Mouse (Mus musculus): ENCODE data around the gene Gp1ba. TPM values are rescaled to one million over a fixed set of nuclear protein-coding genes. Genes with fewer than 3 reads are reported as not detected.

Gp1ba gene
- total RNA-seq, 2 experiments from 2014 or later = not detected

GRCm38 (mm10) chr11:70652884-70653344, 14.0 kb downstream of the Gp1ba start:
- no peak for DNase-seq (ENCODE audit: low spot score in 2 of 2)

DNA sequence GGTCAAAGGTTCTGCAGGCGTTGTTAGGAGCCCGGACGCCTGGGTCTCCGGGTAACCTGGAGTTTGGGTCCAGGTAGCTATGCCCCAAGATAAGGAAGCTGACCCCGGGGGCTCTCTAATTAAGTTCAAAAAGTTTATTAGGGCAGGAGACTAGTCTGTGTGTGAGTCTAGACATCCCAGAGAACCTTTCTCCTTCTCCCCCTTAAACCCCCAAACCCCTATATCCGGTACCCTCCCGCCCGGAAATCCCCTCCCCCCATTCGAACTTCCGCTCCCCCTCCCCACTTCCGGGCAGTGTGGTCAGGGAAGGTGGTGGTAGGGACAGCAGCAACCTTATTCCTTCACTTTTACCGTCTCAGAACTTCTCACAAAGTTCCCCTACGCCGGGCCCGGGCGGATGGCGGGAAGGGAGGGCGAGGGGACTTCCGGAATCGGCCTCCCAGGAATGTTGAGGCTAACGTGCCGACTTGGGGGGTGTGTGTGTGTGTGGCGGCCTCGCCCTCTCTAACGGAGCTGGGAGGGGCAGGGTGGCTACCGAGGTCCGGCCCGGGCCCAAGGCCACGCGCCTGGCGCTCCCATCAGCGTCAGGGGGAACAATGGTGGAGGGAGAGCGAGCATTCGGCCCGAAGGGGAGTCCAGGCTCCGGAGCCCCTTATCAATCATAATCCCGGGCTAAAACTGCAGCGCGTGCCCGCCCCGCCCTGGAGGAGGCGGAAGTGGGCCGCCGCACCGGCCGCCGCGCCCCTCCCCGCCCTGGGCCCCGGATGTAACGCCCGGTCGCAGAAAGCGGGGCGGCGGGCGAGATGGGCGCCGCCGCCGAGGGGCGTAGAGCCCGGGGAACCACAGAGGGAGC, 14.6 kb downstream of the Gp1ba start:
- DNase-seq (ENCODE audit: low spot score in 2 of 2) = peak; percentile 59 to 66

DNA sequence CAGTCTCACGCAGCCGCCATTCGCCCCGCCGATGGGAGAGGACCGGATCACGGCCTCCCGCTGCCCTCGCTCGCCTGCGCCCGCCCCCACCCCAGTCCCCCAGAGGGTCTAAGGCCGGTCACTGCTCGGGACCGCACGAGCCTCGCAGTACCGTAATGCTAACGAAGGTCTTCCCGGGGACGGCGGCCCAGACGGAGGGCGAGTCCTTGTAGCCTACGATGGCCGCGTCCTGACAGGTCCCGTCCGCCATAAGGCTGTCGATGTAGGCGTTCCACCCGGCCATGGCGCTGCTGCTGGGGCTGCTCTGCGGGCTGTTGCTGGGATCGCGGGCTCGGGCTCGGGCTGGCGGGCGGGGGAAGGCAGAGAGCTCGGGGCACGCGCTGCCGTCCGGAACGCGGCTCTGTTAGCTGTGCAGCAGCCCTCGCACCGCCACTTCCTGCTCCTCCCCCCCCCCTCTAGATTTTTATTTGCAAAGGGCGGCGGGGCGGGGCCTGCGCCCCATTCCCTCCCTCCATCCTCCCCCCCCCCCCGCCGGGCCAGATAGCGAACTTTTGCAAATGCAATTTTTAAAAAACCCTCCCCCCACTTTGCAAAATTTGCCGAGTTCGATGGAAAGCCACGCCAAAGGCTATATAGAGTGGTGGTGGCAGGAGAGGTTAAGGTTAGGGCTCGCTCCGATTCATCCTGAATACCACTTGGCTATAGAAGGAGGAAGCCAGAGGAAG, 15.4 kb downstream of the Gp1ba start, which contains the start of gene Pfn1:
Pfn1 (minus strand) TSS at position 447 of the 725 bp plus-strand sequence.
- DNase-seq (ENCODE audit: low spot score in 2 of 2) = peak; percentile 66 to 80

DNA sequence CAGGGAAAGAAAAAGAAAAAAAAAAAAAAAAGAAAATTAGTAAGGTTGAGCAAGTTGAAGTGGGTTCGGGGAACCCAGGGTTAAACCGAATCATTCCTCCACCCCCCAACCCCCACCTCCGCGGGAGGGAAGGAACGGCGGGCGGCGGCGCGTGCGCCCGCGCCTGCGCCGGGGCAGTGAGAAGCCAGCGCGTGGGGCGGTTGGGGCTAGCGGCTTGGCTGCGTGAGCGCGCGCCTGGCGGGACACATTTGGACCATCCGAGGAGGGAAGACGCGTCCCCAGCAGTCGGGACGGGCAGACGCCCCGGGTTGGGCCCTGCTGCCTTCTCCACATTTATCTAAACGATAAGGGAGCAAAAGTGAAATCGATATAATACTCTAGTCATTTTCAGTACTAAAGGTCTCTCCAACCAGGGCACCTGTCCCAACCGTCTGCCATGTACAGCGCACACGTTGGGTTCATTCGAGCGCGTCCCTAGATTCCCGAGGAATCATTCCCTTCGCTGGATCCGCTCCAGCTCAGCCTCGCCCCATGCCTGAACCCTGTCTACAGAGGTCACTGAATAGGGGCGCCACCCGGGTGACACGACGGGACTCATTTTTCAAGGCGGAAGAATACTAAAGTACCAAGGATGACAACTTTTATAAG, 16.1 kb downstream of the Gp1ba start:
- peak; percentile 73 to 82 for DNase-seq (ENCODE audit: low spot score in 2 of 2)

DNA sequence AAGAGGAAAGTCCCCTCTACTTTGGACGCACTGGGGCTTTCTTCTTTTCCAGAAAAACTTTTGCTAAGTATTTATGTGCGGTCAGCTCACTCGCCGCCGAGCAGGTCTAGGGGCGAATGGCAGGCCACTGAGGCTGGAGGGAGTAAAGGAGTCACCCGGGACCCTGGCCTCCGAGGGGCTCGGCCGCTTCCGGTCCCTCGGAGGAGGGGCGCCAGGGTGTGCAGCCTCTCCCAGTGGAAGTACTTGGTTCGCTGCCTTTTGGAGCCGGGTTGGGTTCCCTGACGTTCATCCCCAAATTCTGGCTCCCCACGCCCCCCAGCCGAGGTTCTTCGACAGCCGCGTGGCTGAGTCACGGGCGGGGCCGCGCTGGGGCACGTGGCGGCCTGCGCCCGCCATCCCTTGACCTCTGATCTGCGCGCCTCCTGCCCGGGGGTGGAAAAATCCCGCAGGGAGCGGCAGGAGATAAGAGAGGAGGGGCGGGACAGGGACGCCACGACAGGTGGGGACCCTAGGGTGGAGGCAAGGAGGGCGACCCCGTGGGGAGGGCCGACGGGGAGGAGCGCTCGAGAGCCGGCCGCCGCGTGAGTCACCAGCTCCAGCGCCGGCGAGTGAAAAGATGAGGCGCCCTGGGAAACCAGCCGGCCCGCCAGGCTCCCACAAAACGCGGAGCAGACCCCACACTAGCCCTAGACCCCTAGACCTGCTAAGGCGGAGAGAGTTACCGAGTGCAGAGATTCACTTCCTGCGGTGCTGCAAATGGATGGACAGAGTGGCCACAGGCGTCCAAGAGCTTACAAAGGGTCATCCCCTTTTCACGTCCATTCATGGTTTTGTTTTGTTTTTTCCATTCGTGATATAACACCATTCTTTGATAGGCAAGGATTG, 16.9 kb downstream of the Gp1ba start:
- peak in 1 of 2 experiments; percentile 52 for DNase-seq (ENCODE audit: low spot score in 2 of 2)

DNA sequence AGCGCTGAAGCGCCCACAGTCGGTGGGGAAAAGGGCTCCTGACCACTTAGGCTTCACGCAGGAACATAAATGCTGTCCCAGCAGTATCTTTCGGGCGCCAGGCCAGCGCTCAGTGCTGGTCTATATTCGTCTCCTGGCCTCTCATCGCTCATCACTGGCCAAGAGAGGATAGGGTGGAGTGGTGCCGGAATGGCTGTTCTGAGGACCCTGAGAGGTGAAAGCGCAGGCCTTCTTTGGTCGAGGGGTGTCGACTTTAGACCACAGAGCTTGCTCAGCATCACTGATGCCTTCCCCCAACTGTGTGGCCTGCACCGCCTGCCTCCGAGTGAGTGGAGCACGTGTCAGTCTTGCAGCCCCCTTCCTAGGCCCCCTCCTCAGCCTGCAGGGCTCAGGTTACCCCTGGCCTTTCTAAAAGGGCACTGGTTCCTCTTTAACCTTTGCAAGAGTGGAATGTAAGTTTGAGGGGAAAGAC, 17.6 kb downstream of the Gp1ba start:
- DNase-seq (ENCODE audit: low spot score in 2 of 2) = no peak

DNA sequence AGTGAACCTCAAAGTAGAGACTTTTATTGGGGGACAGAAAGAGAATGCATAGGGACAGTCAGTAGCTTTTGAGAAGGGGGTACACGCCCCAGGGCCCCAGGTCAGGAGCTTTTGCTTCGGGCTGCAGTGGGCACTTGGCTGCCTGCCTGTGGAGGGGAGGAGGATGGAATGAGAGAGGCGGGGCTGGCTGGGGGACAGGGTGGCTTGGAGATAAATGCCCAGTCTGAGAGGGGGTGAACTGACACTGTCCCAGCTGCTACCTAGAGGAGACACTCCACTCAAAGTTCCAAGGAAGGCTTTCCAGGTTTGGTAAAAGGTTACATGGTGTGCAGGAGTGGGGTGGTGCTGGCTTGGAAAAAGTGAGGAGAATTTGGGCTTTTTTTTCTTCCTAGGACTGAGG, 18.0 kb downstream of the Gp1ba start, which contains the start of gene Eno3:
Eno3 (plus strand) TSS at position 239 of the 400 bp plus-strand sequence.
- DNase-seq (ENCODE audit: low spot score in 2 of 2) = no peak

DNA sequence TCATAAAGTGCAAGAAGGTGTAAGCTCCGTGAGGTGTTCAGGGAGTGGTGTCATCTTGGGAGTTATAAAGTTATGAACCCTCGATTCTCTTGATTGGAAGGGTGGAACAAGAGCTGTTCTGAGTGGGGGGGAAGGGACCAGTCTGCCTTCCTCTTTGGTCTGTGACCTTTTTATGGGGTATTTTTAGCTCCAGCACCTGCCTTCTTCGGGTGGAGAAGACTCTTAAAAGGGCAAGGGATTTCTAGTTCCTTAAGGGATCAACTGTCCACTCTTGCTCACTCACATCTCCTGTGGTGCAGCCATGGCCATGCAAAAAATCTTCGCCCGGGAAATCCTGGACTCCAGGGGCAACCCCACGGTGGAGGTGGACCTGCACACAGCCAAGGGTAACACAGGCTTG, 18.7 kb downstream of the Gp1ba start:
- DNase-seq (ENCODE audit: low spot score in 2 of 2) = no peak

- DNase-seq (ENCODE audit: low spot score in 2 of 2) = no peak
Observed at GRCm38 (mm10) chr11:70657991-70658390, 19.1 kb downstream of the Gp1ba start.

DNA sequence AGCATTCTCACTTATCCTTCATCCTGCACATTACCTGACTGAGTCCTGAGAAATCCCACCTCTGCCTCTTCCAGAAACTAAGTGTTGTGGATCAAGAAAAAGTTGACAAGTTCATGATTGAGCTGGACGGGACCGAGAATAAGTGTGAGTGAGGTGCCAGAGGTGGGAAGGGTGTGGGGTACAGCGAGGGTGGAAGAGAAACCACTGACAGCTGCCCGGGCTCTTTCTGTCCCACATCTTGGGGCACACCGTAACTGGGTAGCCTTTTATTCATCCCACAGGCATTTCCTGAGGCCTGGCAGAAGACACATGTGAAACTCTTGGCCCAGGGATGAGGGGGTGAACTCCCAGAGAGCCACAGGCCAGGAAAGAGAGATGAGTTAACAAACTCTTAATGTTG, 19.6 kb downstream of the Gp1ba start:
- DNase-seq (ENCODE audit: low spot score in 2 of 2) = no peak

- no peak for DNase-seq (ENCODE audit: low spot score in 2 of 2)
Observed at GRCm38 (mm10) chr11:70658942-70659341, 20.0 kb downstream of the Gp1ba start.

GRCm38 (mm10) chr11:70660571-70660970, 21.6 kb downstream of the Gp1ba start:
- no peak for DNase-seq (ENCODE audit: low spot score in 2 of 2)

GRCm38 (mm10) chr11:70663101-70663500, 24.2 kb downstream of the Gp1ba start:
- no peak for DNase-seq (ENCODE audit: low spot score in 2 of 2)

DNA sequence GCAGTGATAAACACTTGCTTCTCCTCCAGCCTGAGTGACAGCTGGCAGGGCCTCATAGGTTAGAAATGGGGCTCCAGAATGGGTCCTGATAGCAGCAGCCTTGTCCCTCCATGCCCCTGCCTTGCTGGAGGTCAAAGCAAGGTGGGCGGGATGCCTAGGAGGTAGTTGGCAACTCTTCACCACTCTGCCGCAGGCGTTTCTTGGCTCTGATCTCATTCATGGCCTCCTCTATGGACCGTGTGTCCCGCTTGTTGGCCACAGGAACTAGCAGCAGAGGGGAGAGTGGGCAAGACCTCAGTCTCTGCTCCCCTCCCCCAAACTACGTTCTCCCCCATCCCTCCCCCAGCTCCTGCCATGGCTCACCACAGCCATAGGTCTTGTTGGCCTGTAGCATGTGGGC, 25.0 kb downstream of the Gp1ba start:
- no peak for DNase-seq (ENCODE audit: low spot score in 2 of 2)

- DNase-seq (ENCODE audit: low spot score in 2 of 2) = no peak
Observed at GRCm38 (mm10) chr11:70664741-70665140, 25.8 kb downstream of the Gp1ba start.

- DNase-seq (ENCODE audit: low spot score in 2 of 2) = no peak
Observed at GRCm38 (mm10) chr11:70666687-70667086, 27.8 kb downstream of the Gp1ba start.

GRCm38 (mm10) chr11:70667271-70668150, 28.6 kb downstream of the Gp1ba start:
- no peak for DNase-seq (ENCODE audit: low spot score in 2 of 2)

DNA sequence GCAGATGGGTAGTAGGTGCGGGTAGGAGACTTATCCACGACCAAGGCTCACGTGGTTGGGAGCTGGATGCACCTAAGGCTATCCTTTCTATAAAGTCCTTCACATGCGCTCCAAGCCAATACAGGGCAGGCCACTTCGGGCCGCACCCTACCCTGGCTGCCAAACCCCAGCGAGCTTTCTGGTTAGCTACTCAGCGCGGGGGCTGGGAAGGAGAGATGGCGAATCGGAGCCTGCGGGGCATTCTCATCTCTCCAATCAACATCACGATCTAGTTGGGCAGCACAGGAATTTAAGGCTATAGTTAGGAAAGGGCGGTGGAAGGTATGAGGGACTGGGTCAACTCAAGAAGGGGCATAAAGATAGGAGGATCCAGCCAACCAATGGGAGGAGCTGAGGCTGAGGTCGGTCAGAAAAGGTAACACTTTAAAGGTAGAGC, 29.4 kb downstream of the Gp1ba start:
- peak in 1 of 2 experiments; percentile 67 for DNase-seq (ENCODE audit: low spot score in 2 of 2)

DNA sequence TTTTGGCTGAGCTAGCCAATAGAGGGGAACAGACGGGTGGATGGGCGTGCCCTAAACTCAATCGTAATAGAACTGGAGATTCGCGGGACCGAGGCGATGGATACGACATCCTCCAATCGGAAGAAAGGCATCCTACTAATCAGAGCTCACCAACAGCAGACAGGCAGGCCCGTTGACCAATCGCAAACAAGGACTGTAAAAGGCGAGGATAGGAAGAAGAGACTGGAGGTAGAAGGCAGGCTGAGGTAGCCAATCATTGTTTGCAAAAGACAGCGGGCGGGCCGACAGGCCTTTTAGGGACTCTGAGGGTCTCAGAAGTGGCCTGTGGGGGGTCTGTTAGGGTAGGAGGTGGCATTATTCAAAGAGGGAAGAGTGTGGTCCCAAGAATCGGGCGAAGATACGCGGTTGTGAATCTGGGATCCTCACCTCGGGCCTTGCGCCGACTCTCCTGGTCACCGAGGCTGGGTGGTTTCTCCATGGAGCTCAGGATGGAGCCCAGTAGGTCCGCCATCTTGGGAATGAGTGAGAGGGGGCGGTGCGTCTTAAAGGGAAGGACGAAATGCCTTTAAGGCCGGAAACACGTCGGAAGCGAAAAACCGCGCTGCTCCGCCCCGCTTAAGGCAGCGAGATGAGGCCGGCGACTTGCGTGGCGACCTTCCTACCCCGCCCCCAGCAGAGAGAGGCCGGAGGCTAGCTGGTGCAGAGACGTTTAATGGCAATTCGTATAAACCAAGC, 30.0 kb downstream of the Gp1ba start, which contains the start of gene Spag7:
Spag7 (minus strand) TSS at position 646 of the 735 bp plus-strand sequence.
- DNase-seq (ENCODE audit: low spot score in 2 of 2) = peak; percentile 94 to 95

Data from layer of hippocampus, postnatal 10 days (tissue).